Mouse (Mus musculus) limb, embryonic 10.5 days (tissue): ENCODE measurements around the gene Gmds. TPM values are rescaled to one million over a fixed set of nuclear protein-coding genes. Genes with fewer than 3 reads are reported as not detected.

Source experiments
- DNase-seq: peaks from one replicate; pipeline ENCODE4 v3.0.0-alpha.2; 2017; ENCODE audit warnings: low spot score
- H3K27ac ChIP-seq: fragments of 300-500 bp; sonication (generic); 2 replicates; pipeline ENCODE4 v1.5.1; 2016; ENCODE audit warnings: mild to moderate bottlenecking
- H3K27me3 ChIP-seq: fragments of 300-500 bp; sonication (generic); 2 replicates; pipeline ENCODE4 v1.6.1; 2016; ENCODE audit warnings: low read depth, mild to moderate bottlenecking; ENCODE audit not compliant: poor library complexity, severe bottlenecking
- H3K36me3 ChIP-seq: fragments of 300-500 bp; sonication (generic); 2 replicates; pipeline ENCODE4 v1.6.1; 2016; ENCODE audit warnings: mild to moderate bottlenecking, moderate library complexity
- H3K4me1 ChIP-seq: fragments of 300-500 bp; sonication (generic); 2 replicates; pipeline ENCODE4 v1.6.1; 2016
- H3K4me3 ChIP-seq: fragments of 300-500 bp; sonication (generic); 2 replicates; pipeline ENCODE4 v1.5.1; 2016; ENCODE audit warnings: mild to moderate bottlenecking, moderate library complexity
- H3K9me3 ChIP-seq: fragments of 300-500 bp; sonication (generic); replicated peaks from 2 replicates; pipeline ENCODE4 v1.6.1; 2016; ENCODE audit warnings: mild to moderate bottlenecking
- WGBS: fragments of 180-500 bp; shearing (Covaris S2); methylation state at CpG from one replicate; pipeline ENCODE4 v1.1.7; 2016; 5-methylcytosine and 5-hydroxymethylcytosine counted together
- polyA plus RNA-seq: library from polyadenylated mRNA; unstranded; fragments of >200 nt; fragmentation: Nextera tagmentation; extraction: Ambion mirVana; gene quantifications from 2 replicates; pipeline ENCODE4 v1.2.1, GENCODE M21; 2016

The Gmds gene
- polyA plus RNA-seq, 1 experiment from 2014 or later, result 22.9 TPM

DNA sequence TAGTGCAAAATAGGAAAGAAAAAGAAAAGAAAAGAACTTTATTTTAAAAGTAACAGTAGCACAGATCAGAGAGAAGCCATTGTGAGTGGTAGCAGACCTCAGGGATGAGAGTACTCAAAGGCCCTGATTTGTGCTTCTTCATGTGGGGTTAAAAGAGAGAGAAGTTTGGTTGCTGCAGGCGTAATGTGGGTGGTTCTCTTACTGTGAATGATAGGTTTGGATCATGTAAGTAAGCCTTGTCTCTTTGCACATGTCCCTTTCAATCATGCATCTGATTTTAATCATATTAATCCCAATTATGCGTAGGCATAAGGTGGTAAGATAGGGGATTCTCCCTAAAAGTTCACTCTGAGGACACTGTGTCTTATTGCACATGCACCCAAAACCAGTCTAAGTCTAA lies 556.5 kb downstream of the Gmds start:
- H3K27me3 ChIP-seq, result peaks cover 22% of the 10 kb centered on the region

DNA sequence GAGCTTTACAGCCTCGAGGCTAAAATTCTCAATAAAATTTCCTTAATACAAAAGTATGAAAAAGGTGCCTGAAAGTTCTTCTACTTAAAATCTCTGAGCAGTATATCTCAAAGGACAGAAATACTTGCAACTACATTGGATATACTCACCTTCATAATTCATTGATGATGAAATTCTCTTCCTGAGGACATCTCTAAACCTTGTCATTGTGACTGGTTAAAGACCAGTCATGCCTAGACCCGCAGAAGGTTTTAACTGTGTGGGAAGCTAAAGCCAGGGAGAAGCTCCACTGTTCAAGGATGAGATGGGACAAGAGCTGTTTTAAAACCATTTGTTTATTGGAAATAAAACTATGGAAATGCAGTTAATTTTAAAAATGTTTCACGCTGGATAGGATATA lies 558.2 kb downstream of the Gmds start:
- no peak overlapping the region for H3K4me3 ChIP-seq
- no peaks in the 10 kb centered on the region for H3K36me3 ChIP-seq
- no peak overlapping the region for H3K27ac ChIP-seq
- no peak for DNase-seq
- H3K9me3 ChIP-seq, result no peaks in the 10 kb centered on the region
- peaks cover 16% of the 10 kb centered on the region for H3K4me1 ChIP-seq
- WGBS, result 94% methylated on average over 3 of the region's 3 CpGs
- H3K27me3 ChIP-seq, result peaks cover 11% of the 10 kb centered on the region; the same call in 1 of the 2 replicates

More for the DNA sequence above, 556.5 kb downstream of the Gmds start:
- 92% methylated on average over 2 of the region's 2 CpGs for WGBS
- Histone ChIP-seq H3K4me1 (peaks cover 4% of the 10 kb centered on the region), H3K27ac (no peak overlapping the region), H3K4me3 (no peak overlapping the region), H3K36me3 (no peaks in the 10 kb centered on the region), H3K9me3 (no peaks in the 10 kb centered on the region)
- DNase-seq, result no peak

DNA sequence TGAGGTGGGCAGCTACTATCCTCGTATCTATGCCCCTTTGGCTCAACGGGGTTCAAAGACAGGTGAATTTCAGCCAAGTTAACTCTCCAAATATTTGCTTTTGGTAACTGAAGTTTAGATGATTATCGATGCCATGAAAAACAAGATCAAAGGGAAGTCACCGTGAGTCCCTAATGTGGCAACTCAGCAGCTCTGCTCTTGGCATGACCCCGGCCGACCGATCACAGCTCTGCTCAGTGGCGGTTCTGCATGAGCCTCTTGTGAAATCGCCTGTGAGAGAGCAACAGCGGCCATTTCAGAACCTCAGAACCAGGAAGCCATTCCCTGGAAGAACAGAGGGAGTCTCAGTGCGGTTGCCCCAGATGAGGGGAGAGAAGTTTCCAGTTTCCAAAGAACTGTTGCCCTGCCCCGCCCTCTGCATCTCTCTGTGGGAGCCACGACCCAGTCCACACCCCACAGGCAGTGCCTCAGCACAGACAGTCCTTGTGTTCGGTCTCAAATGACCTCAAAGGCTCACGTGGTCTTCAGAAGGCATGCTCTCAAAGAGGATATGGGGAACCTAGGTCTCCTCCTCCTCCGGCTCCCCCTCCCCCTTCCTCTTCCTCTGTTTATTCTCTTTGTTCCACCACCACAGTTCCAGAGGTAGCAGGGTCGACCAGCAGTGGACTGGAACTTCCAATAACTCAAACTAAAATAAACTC lies 559.1 kb downstream of the Gmds start:
- Histone ChIP-seq H3K27me3 (0 out of 2 replicates have a peak, but pooled peaks cover 5% of the 10 kb centered on the region), H3K9me3 (no peaks in the 10 kb centered on the region), H3K27ac (peak overlapping the region; percentile 36; the same call in 1 of the 2 replicates), H3K4me1 (peaks cover 18% of the 10 kb centered on the region), H3K36me3 (no peaks in the 10 kb centered on the region), H3K4me3 (no peak overlapping the region)
- no peak for DNase-seq
- WGBS, result 70% methylated on average over 17 of the region's 17 CpGs

DNA sequence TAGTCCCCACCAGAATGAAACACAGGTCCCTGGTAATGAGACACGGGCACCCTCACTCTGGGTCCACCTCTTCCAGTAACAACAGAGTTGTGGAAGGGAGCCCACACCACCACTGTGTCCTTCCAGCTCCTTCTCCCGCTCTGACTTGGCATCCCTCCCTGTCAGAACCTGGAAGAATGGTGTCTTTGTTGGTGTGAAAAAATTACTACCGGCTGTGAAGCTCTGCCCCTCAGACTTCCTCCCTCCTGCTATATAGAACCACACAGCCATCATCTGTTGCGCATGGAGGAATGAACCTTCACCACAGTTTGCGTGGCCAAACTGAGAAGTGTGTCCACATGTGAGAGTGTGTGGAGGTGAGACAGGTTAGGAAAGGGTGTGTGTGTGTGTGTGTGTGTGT lies 562.8 kb downstream of the Gmds start:
- Histone ChIP-seq H3K27ac (peak overlapping the region; percentile 50; the same call in 1 of the 2 replicates), H3K4me3 (no peak overlapping the region), H3K9me3 (no peaks in the 10 kb centered on the region), H3K36me3 (no peaks in the 10 kb centered on the region), H3K4me1 (peaks cover 18% of the 10 kb centered on the region), H3K27me3 (0 out of 2 replicates have a peak, but pooled peaks cover 5% of the 10 kb centered on the region)
- 80% methylated on average over 5 of the region's 5 CpGs for WGBS
- no peak for DNase-seq

DNA sequence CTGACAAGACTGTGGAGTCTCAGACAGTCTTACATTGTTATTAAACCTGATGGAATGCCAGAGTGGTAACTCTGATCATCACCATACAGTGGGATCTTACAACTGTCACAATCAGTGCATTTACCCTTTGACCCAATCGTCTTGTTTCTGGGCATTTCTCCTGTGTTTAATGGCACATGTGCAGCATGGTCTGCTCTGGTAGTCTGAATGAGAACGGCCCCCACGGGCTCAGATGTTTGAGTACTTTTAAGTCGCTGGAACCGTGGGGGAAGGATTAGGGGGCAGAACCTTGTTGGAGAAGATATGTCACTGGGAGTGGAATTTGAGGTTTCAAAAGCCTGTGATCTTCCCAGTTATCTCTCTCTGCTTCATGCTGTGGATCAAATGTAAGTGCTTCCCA lies 565.7 kb downstream of the Gmds start:
- Histone ChIP-seq H3K4me3 (no peak overlapping the region), H3K36me3 (no peaks in the 10 kb centered on the region), H3K4me1 (peaks cover 13% of the 10 kb centered on the region), H3K27ac (no peak overlapping the region), H3K9me3 (no peaks in the 10 kb centered on the region), H3K27me3 (0 out of 2 replicates have a peak, but pooled peaks cover 5% of the 10 kb centered on the region)
- WGBS, result 79% methylated on average over 5 of the region's 5 CpGs
- no peak for DNase-seq
